Mouse (Mus musculus) G1E (cell line): ENCODE measurements around the gene Ppp1r14b.

Experiments used
- CTCF ChIP-seq: IDR thresholded peaks from 2 replicates; pipeline ENCODE4 v1.5.1; 2012; ENCODE audit warnings: low read depth, low read length, inconsistent platforms, mixed read lengths
- GATA1 ChIP-seq: IDR thresholded peaks from 2 replicates; pipeline ENCODE4 v1.6.1; 2012; ENCODE audit warnings: borderline replicate concordance, low read length, inconsistent platforms, mixed read lengths

DNA sequence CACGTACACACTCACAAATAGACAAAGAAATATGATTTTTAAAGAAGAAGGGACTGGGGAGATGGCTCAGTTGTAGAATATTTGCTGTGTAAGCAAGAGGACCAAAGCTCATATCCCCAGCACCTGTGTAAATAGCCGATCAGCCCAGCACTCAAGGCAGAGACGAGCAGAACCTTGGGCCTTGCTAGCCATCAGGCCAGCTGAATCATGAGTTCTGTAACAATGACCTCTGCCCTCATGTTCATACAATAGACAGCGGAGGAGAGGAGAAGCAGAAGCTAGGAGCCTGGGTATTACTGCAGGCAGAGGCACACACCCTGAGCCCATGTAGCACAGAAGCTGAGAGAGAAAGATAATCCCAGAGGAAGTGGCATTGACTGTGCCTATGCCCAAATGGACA lies 37.7 kb downstream of the Ppp1r14b start:
- TF ChIP-seq CTCF (no peak), GATA1 (no peak)
